Mouse (Mus musculus) stomach, postnatal 0 days (tissue): ENCODE measurements at regions not wholly inside any gene's neighbourhood (a gene's known extent, or its start where the extent isn't known, plus 50 kb on each side); places are given as distances from the start of the nearest gene placed in this dataset.

ENCODE experiments used
- CTCF ChIP-seq: IDR thresholded peaks from 2 replicates; pipeline ENCODE4 v1.5.1; 2016; ENCODE audit warnings: antibody characterized with exemption, low read depth, mild to moderate bottlenecking, moderate library complexity
- EP300 ChIP-seq: optimal IDR thresholded peaks from 2 replicates; pipeline ENCODE3; 2016; ENCODE audit warnings: antibody characterized with exemption

- TF ChIP-seq CTCF (peak; percentile 20), EP300 (no peak)
Observed at GRCm38 (mm10) chr15:52907217-52907616, 977.5 kb upstream of the Gm7489 start.
